Mouse (Mus musculus): ENCODE data around the gene Nek8. TPM values are rescaled to one million over a fixed set of nuclear protein-coding genes. Genes with fewer than 3 reads are reported as not detected.

Gene Nek8
- polyA plus RNA-seq, 1 experiment from 2014 or later = 10.2 TPM

DNA sequence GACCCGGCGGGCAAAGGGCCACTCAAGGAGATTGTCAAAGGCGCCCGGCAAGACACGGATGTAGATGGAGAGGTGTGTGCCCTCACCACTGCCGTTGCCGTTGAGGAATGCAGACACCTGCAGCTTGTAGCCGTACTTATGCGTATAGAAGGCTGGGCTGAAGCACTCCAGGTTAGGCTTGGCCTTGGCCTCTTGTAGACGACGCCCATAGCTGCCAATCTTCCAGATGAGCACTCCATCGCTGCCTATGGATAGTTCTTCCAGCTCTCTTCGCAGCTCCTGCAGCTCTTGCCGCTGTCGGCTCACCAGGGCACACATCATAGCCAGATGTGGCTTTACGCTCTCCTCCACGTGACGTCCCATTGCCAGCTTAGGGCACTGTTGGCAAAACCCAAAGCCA lies 16.3 kb downstream of the Nek8 start:
- H3K9ac ChIP-seq (ENCODE audit: low read depth, low read length) = no peak overlapping the region
- H3K9me3 ChIP-seq (replicated peaks; ENCODE audit: control insufficient read depth, low read length) = no peaks in the 10 kb centered on the region
- H3K27me3 ChIP-seq (ENCODE audit: control insufficient read depth, insufficient read depth, low read depth, low read length) = no peaks in the 10 kb centered on the region
- H3K4me1 ChIP-seq (ENCODE audit: control insufficient read depth, low read depth, low read length) = peaks cover 43% of the 10 kb centered on the region
- peaks cover 42% of the 10 kb centered on the region for H3K36me3 ChIP-seq (ENCODE audit: control insufficient read depth, insufficient read depth)
- 88% methylated on average over 18 of the region's 18 CpGs for WGBS (ENCODE audit: insufficient replicate concordance)
- H3K27ac ChIP-seq (ENCODE audit: low read length) = no peak overlapping the region
- no peak overlapping the region for H3K4me3 ChIP-seq (ENCODE audit: low read depth, low read length)
- no peak for ATAC-seq (ENCODE audit: low read depth)
- no peak overlapping the region for H3K4me2 ChIP-seq (ENCODE audit: low read depth, low read length)

- Histone ChIP-seq H3K27ac (ENCODE audit: low read length) (no peak overlapping the region), H3K36me3 (ENCODE audit: control insufficient read depth, insufficient read depth) (peaks cover 42% of the 10 kb centered on the region), H3K9me3 (replicated peaks; ENCODE audit: control insufficient read depth, low read length) (no peaks in the 10 kb centered on the region), H3K9ac (ENCODE audit: low read depth, low read length) (no peak overlapping the region), H3K4me1 (ENCODE audit: control insufficient read depth, low read depth, low read length) (peaks cover 42% of the 10 kb centered on the region), H3K4me3 (ENCODE audit: low read depth, low read length) (no peak overlapping the region), H3K4me2 (ENCODE audit: low read depth, low read length) (no peak overlapping the region), H3K27me3 (ENCODE audit: control insufficient read depth, insufficient read depth, low read depth, low read length) (no peaks in the 10 kb centered on the region)
- 88% methylated on average over 7 of the region's 7 CpGs for WGBS (ENCODE audit: insufficient replicate concordance)
- no peak for ATAC-seq (ENCODE audit: low read depth)
These were observed 16.9 kb downstream of the Nek8 start for GRCm38 (mm10) chr11:78159557-78159956.

GRCm38 (mm10) chr11:78159096-78159495 lies 17.4 kb downstream of the Nek8 start:
- no peak overlapping the region for H3K4me2 ChIP-seq (ENCODE audit: low read depth, low read length)
- ATAC-seq (ENCODE audit: low read depth) = peak; percentile 65
- no peaks in the 10 kb centered on the region for H3K27me3 ChIP-seq (ENCODE audit: control insufficient read depth, insufficient read depth, low read depth, low read length)
- H3K27ac ChIP-seq (ENCODE audit: low read length) = no peak overlapping the region
- no peak overlapping the region for H3K4me3 ChIP-seq (ENCODE audit: low read depth, low read length)
- H3K4me1 ChIP-seq (ENCODE audit: control insufficient read depth, low read depth, low read length) = peaks cover 37% of the 10 kb centered on the region
- WGBS (ENCODE audit: insufficient replicate concordance) = 11% methylated on average over 2 of the region's 2 CpGs
- H3K36me3 ChIP-seq (ENCODE audit: control insufficient read depth, insufficient read depth) = peaks cover 42% of the 10 kb centered on the region
- no peaks in the 10 kb centered on the region for H3K9me3 ChIP-seq (replicated peaks; ENCODE audit: control insufficient read depth, low read length)
- no peak overlapping the region for H3K9ac ChIP-seq (ENCODE audit: low read depth, low read length)

DNA sequence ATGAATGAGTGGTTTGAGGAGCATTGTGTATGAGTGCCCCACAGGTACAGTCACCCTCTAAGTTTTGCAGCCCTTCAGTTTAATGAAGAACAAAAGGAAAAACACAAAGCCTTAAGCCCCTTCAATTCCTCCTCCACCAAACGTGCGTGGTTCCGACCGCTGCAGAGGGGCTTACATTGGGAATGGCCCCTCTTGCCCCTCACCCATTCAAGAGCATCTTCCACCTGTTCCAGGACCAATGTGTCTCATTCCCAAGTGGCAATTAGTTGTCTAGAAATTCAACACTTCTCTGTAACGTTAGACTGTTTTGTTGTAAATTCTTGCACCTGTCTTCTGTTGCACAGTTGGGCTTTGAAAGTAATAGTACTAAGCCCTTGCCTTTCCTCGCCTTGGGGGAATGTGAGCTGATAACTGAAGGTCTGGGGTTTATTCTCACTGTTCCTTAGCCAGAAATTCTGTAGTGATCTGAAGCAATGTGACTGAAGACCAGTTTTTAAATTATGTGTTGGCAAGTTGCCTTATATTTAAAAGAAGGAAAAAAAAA lies 20.2 kb downstream of the Nek8 start:
- 79% methylated on average over 6 of the region's 6 CpGs for WGBS (ENCODE audit: insufficient replicate concordance)
- Histone ChIP-seq H3K27ac (ENCODE audit: low read length) (no peak overlapping the region), H3K4me2 (ENCODE audit: low read depth, low read length) (no peak overlapping the region), H3K4me3 (ENCODE audit: low read depth, low read length) (no peak overlapping the region), H3K27me3 (ENCODE audit: control insufficient read depth, insufficient read depth, low read depth, low read length) (no peaks in the 10 kb centered on the region), H3K9ac (ENCODE audit: low read depth, low read length) (no peak overlapping the region), H3K9me3 (replicated peaks; ENCODE audit: control insufficient read depth, low read length) (no peaks in the 10 kb centered on the region), H3K36me3 (ENCODE audit: control insufficient read depth, insufficient read depth) (peaks cover 37% of the 10 kb centered on the region), H3K4me1 (ENCODE audit: control insufficient read depth, low read depth, low read length) (peaks cover 12% of the 10 kb centered on the region)
- no peak for ATAC-seq (ENCODE audit: low read depth)

DNA sequence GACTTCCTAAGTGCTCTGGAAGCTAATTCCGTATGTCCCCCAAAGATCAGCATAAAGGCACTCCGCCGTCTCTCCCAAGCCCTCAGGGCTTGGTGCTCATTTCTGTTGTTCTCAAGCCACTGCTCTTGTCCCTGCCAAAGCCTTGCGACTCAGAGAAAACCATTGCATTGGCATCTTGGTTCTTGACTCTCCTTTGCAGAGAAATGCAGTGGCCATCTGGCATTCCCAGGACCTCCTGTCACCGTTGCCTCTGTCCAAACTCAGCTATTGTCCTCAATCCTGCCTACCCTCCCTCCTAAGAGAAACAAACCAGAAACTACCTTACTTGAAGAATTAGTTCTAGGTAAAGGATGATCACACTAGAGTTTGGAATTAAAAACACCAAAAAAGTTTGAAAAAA lies 20.8 kb downstream of the Nek8 start:
- no peak for ATAC-seq (ENCODE audit: low read depth)

GRCm38 (mm10) chr11:78153778-78154177 lies 22.7 kb downstream of the Nek8 start:
- Histone ChIP-seq H3K9ac (ENCODE audit: low read depth, low read length) (no peak overlapping the region), H3K4me2 (ENCODE audit: low read depth, low read length) (no peak overlapping the region), H3K9me3 (replicated peaks; ENCODE audit: control insufficient read depth, low read length) (no peaks in the 10 kb centered on the region), H3K27me3 (ENCODE audit: control insufficient read depth, insufficient read depth, low read depth, low read length) (no peaks in the 10 kb centered on the region), H3K27ac (ENCODE audit: low read length) (no peak overlapping the region), H3K4me1 (ENCODE audit: control insufficient read depth, low read depth, low read length) (peaks cover under 1% of the 10 kb centered on the region; the same call in 1 of the 2 replicates), H3K4me3 (ENCODE audit: low read depth, low read length) (no peak overlapping the region), H3K36me3 (ENCODE audit: control insufficient read depth, insufficient read depth) (peaks cover 18% of the 10 kb centered on the region)
- WGBS (ENCODE audit: insufficient replicate concordance) = 83% methylated on average over 13 of the region's 13 CpGs
- ATAC-seq (ENCODE audit: low read depth) = no peak

More for the DNA sequence above, 20.8 kb downstream of the Nek8 start:
- peaks cover 34% of the 10 kb centered on the region for H3K36me3 ChIP-seq (ENCODE audit: control insufficient read depth, insufficient read depth)
- no peak overlapping the region for H3K9ac ChIP-seq (ENCODE audit: low read depth, low read length)
- H3K27me3 ChIP-seq (ENCODE audit: control insufficient read depth, insufficient read depth, low read depth, low read length) = no peaks in the 10 kb centered on the region
- H3K4me3 ChIP-seq (ENCODE audit: low read depth, low read length) = no peak overlapping the region
- H3K9me3 ChIP-seq (replicated peaks; ENCODE audit: control insufficient read depth, low read length) = no peaks in the 10 kb centered on the region
- 86% methylated on average over 5 of the region's 5 CpGs for WGBS (ENCODE audit: insufficient replicate concordance)
- no peak overlapping the region for H3K4me2 ChIP-seq (ENCODE audit: low read depth, low read length)
- H3K4me1 ChIP-seq (ENCODE audit: control insufficient read depth, low read depth, low read length) = peaks cover 10% of the 10 kb centered on the region
- H3K27ac ChIP-seq (ENCODE audit: low read length) = no peak overlapping the region

DNA sequence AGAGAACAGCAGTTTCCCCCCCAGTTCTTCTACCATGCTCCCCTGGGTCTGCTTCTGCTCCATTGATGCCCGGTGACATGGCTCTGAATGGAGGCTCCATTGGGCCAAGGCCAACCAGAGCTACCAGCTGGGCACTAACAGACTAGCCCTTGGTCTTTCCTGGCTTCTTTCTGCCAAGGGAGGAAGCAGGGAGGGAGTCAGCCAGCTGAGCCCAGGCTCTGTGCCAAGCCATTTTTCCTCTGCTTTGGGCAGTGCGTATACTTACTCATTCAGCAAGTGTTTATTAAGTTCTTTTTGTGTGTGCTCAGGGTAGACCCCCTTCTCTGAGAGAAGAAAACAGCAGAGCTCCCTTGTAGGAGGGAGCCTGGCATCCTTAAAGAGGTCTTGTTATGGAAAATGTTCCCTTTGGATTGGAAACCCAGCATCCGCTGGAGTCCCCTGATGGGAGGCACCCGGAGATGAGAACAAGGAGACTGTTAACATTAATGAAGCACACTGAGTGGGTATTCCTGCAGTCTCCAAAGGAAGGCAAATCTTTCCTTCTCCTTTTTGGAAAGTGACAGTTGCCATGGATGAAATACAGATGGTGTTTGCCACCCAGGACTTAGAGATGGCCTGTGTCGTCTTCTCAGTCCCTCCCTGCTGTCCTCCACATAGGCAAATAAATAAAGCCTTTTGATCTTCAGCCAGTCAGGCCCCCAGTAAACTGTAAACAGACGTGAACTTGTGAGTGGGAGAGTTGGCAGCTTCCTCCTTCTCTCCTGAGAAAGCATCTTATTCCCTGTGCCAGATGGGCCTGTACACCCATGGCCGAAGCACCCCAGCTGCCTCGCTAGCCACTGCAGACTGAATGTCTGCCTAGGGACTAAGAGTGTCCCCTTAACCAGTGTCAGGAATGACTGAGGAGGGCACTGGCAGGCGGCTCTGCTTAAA lies 23.9 kb downstream of the Nek8 start:
- H3K9me3 ChIP-seq (replicated peaks; ENCODE audit: control insufficient read depth, low read length) = no peaks in the 10 kb centered on the region
- no peak for ATAC-seq (ENCODE audit: low read depth)
- no peak overlapping the region for H3K4me2 ChIP-seq (ENCODE audit: low read depth, low read length)
- no peaks in the 10 kb centered on the region for H3K4me1 ChIP-seq (ENCODE audit: control insufficient read depth, low read depth, low read length)
- H3K27ac ChIP-seq (ENCODE audit: low read length) = no peak overlapping the region
- 75% methylated on average over 9 of the region's 9 CpGs for WGBS (ENCODE audit: insufficient replicate concordance)
- peaks cover 6% of the 10 kb centered on the region for H3K36me3 ChIP-seq (ENCODE audit: control insufficient read depth, insufficient read depth)
- no peaks in the 10 kb centered on the region for H3K27me3 ChIP-seq (ENCODE audit: control insufficient read depth, insufficient read depth, low read depth, low read length)
- H3K4me3 ChIP-seq (ENCODE audit: low read depth, low read length) = no peak overlapping the region
- no peak overlapping the region for H3K9ac ChIP-seq (ENCODE audit: low read depth, low read length)

DNA sequence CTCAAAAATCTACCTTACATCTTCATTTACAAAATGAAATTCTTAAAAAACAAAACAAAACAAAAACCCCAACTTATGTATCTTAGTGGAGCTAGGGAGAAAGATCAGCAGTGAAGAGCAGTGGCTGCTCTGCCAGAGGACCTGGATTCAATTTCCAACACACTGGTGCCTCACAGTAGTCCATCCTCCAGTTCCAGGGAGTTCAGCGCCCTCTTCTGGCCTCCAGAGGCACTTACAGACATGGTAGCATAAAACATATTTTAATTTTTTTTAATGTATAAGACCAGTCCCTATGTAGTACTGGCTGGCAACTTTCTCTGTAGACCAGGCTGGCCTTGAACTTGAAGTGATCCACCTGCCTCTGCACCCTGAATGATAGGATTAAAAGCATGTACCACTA lies 25.3 kb downstream of the Nek8 start:
- peak; percentile 27; the same call in 1 of the 2 replicates for ATAC-seq (ENCODE audit: low read depth)
- no peak overlapping the region for H3K27ac ChIP-seq (ENCODE audit: low read length)
- WGBS (ENCODE audit: insufficient replicate concordance) = 0% methylated on average over 1 of the region's 1 CpGs
- H3K9me3 ChIP-seq (replicated peaks; ENCODE audit: control insufficient read depth, low read length) = no peaks in the 10 kb centered on the region
- no peak overlapping the region for H3K4me2 ChIP-seq (ENCODE audit: low read depth, low read length)
- H3K4me1 ChIP-seq (ENCODE audit: control insufficient read depth, low read depth, low read length) = no peaks in the 10 kb centered on the region
- no peak overlapping the region for H3K4me3 ChIP-seq (ENCODE audit: low read depth, low read length)
- H3K36me3 ChIP-seq (ENCODE audit: control insufficient read depth, insufficient read depth) = peaks cover 3% of the 10 kb centered on the region
- no peak overlapping the region for H3K9ac ChIP-seq (ENCODE audit: low read depth, low read length)
- H3K27me3 ChIP-seq (ENCODE audit: control insufficient read depth, insufficient read depth, low read depth, low read length) = no peaks in the 10 kb centered on the region

All from liver, embryonic 16.5 days (tissue).